Mouse (Mus musculus): ENCODE data around the gene Bcat2. TPM values are rescaled to one million over a fixed set of nuclear protein-coding genes. Genes with fewer than 3 reads are reported as not detected.
A peak's percentile ranks its signal among the peaks of the same experiment; 100 is the strongest.

The Bcat2 gene
- polyA plus RNA-seq, 1 experiment from 2014 or later, result 47.3 TPM

- Histone ChIP-seq H3K27me3 (ENCODE audit: control insufficient read depth, insufficient read depth, low read length) (no peaks in the 10 kb centered on the region), H3K4me1 (ENCODE audit: control insufficient read depth, insufficient read depth, low read length) (no peaks in the 10 kb centered on the region; the same call in 1 of the 2 replicates), H3K9ac (replicated peaks; ENCODE audit: low read length) (no peak overlapping the region), H3K27ac (replicated peaks; ENCODE audit: low read depth, low read length) (no peak overlapping the region), H3K9me3 (replicated peaks; ENCODE audit: control insufficient read depth, low read length) (no peaks in the 10 kb centered on the region), H3K4me2 (ENCODE audit: low read depth, low read length) (no peak overlapping the region), H3K4me3 (ENCODE audit: low read depth, low read length) (no peak overlapping the region), H3K36me3 (replicated peaks; ENCODE audit: control insufficient read depth, insufficient read depth, low read depth, low read length) (no peaks in the 10 kb centered on the region)
- no peak for DNase-seq (ENCODE audit: low spot score)
- 47% methylated on average over 12 of the region's 12 CpGs for WGBS
- 0 out of 2 replicates have a peak, but pooled peaks have one; percentile 16 for ATAC-seq (replicated peaks; ENCODE audit: insufficient number of reproducible peaks, low FRiP score, low TSS enrichment, low read depth)
Measured at GRCm38 (mm10) chr7:45561624-45562520, 8.1 kb upstream of the Bcat2 start.

GRCm38 (mm10) chr7:45564811-45565210 lies 5.1 kb upstream of the Bcat2 start:
- no peaks in the 10 kb centered on the region for H3K9me3 ChIP-seq (replicated peaks; ENCODE audit: control insufficient read depth, low read length)
- 70% methylated on average over 2 of the region's 2 CpGs for WGBS
- ATAC-seq (replicated peaks; ENCODE audit: insufficient number of reproducible peaks, low FRiP score, low TSS enrichment, low read depth), result no peak
- DNase-seq (ENCODE audit: low spot score), result no peak
- H3K27ac ChIP-seq (replicated peaks; ENCODE audit: low read depth, low read length), result no peak overlapping the region
- no peaks in the 10 kb centered on the region for H3K36me3 ChIP-seq (replicated peaks; ENCODE audit: control insufficient read depth, insufficient read depth, low read depth, low read length)
- H3K27me3 ChIP-seq (ENCODE audit: control insufficient read depth, insufficient read depth, low read length), result no peaks in the 10 kb centered on the region
- no peak overlapping the region for H3K4me3 ChIP-seq (ENCODE audit: low read depth, low read length)
- H3K4me2 ChIP-seq (ENCODE audit: low read depth, low read length), result no peak overlapping the region
- H3K4me1 ChIP-seq (ENCODE audit: control insufficient read depth, insufficient read depth, low read length), result no peaks in the 10 kb centered on the region; the same call in 1 of the 2 replicates
- H3K9ac ChIP-seq (replicated peaks; ENCODE audit: low read length), result no peak overlapping the region

- ATAC-seq (replicated peaks; ENCODE audit: insufficient number of reproducible peaks, low FRiP score, low TSS enrichment, low read depth) (no peak), DNase-seq (ENCODE audit: low spot score) (no peak)
- WGBS, result 92% methylated on average over 9 of the region's 9 CpGs
- Histone ChIP-seq H3K4me3 (ENCODE audit: low read depth, low read length) (no peak overlapping the region), H3K9me3 (replicated peaks; ENCODE audit: control insufficient read depth, low read length) (no peaks in the 10 kb centered on the region), H3K27ac (replicated peaks; ENCODE audit: low read depth, low read length) (no peak overlapping the region), H3K4me2 (ENCODE audit: low read depth, low read length) (no peak overlapping the region), H3K36me3 (replicated peaks; ENCODE audit: control insufficient read depth, insufficient read depth, low read depth, low read length) (no peaks in the 10 kb centered on the region), H3K9ac (replicated peaks; ENCODE audit: low read length) (no peak overlapping the region; the same call in 1 of the 2 replicates), H3K4me1 (ENCODE audit: control insufficient read depth, insufficient read depth, low read length) (no peaks in the 10 kb centered on the region; the same call in 1 of the 2 replicates), H3K27me3 (ENCODE audit: control insufficient read depth, insufficient read depth, low read length) (no peaks in the 10 kb centered on the region)
Measured at GRCm38 (mm10) chr7:45565446-45565845, 4.5 kb upstream of the Bcat2 start.

- no peak overlapping the region; the same call in 1 of the 2 replicates for H3K9ac ChIP-seq (replicated peaks; ENCODE audit: low read length)
- DNase-seq (ENCODE audit: low spot score) (no peak), ATAC-seq (replicated peaks; ENCODE audit: insufficient number of reproducible peaks, low FRiP score, low TSS enrichment, low read depth) (no peak)
- H3K27ac ChIP-seq (replicated peaks; ENCODE audit: low read depth, low read length), result no peak overlapping the region
- H3K9me3 ChIP-seq (replicated peaks; ENCODE audit: control insufficient read depth, low read length), result no peaks in the 10 kb centered on the region
- no peaks in the 10 kb centered on the region; the same call in 1 of the 2 replicates for H3K4me1 ChIP-seq (ENCODE audit: control insufficient read depth, insufficient read depth, low read length)
- H3K4me3 ChIP-seq (ENCODE audit: low read depth, low read length), result no peak overlapping the region
- no peaks in the 10 kb centered on the region for H3K36me3 ChIP-seq (replicated peaks; ENCODE audit: control insufficient read depth, insufficient read depth, low read depth, low read length)
- H3K4me2 ChIP-seq (ENCODE audit: low read depth, low read length), result peak overlapping the region; percentile 54
- WGBS, result 71% methylated on average over 8 of the region's 8 CpGs
- no peaks in the 10 kb centered on the region for H3K27me3 ChIP-seq (ENCODE audit: control insufficient read depth, insufficient read depth, low read length)
Measured at GRCm38 (mm10) chr7:45567112-45567779, 2.7 kb upstream of the Bcat2 start.

- Histone ChIP-seq H3K4me3 (ENCODE audit: low read depth, low read length) (peak overlapping the region; percentile 31), H3K4me2 (ENCODE audit: low read depth, low read length) (peak overlapping the region; percentile 54), H3K27ac (replicated peaks; ENCODE audit: low read depth, low read length) (peak overlapping the region; percentile 38; the same call in 1 of the 2 replicates), H3K4me1 (ENCODE audit: control insufficient read depth, insufficient read depth, low read length) (no peaks in the 10 kb centered on the region; the same call in 1 of the 2 replicates), H3K36me3 (replicated peaks; ENCODE audit: control insufficient read depth, insufficient read depth, low read depth, low read length) (no peaks in the 10 kb centered on the region), H3K9ac (replicated peaks; ENCODE audit: low read length) (peak overlapping the region; percentile 33), H3K9me3 (replicated peaks; ENCODE audit: control insufficient read depth, low read length) (no peaks in the 10 kb centered on the region), H3K27me3 (ENCODE audit: control insufficient read depth, insufficient read depth, low read length) (no peaks in the 10 kb centered on the region)
- ATAC-seq (replicated peaks; ENCODE audit: insufficient number of reproducible peaks, low FRiP score, low TSS enrichment, low read depth) (peak; percentile 95), DNase-seq (ENCODE audit: low spot score) (peak; percentile 95)
- under 1% methylated on average over 24 of the region's 24 CpGs for WGBS
Measured at GRCm38 (mm10) chr7:45567780-45568516, 2.0 kb upstream of the Bcat2 start.

- H3K4me2 ChIP-seq (ENCODE audit: low read depth, low read length), result peak overlapping the region; percentile 54
- no peaks in the 10 kb centered on the region for H3K36me3 ChIP-seq (replicated peaks; ENCODE audit: control insufficient read depth, insufficient read depth, low read depth, low read length)
- H3K27me3 ChIP-seq (ENCODE audit: control insufficient read depth, insufficient read depth, low read length), result no peaks in the 10 kb centered on the region
- no peak for DNase-seq (ENCODE audit: low spot score)
- peak overlapping the region; percentile 38; the same call in 1 of the 2 replicates for H3K27ac ChIP-seq (replicated peaks; ENCODE audit: low read depth, low read length)
- H3K9me3 ChIP-seq (replicated peaks; ENCODE audit: control insufficient read depth, low read length), result no peaks in the 10 kb centered on the region
- WGBS, result 82% methylated on average over 10 of the region's 10 CpGs
- no peak for ATAC-seq (replicated peaks; ENCODE audit: insufficient number of reproducible peaks, low FRiP score, low TSS enrichment, low read depth)
- no peaks in the 10 kb centered on the region; the same call in 1 of the 2 replicates for H3K4me1 ChIP-seq (ENCODE audit: control insufficient read depth, insufficient read depth, low read length)
- peak overlapping the region; percentile 31 for H3K4me3 ChIP-seq (ENCODE audit: low read depth, low read length)
- H3K9ac ChIP-seq (replicated peaks; ENCODE audit: low read length), result peak overlapping the region; percentile 33; the same call in 1 of the 2 replicates
Measured at GRCm38 (mm10) chr7:45568601-45569473, 1.1 kb upstream of the Bcat2 start.

GRCm38 (mm10) chr7:45571966-45572365 lies 2.0 kb downstream of the Bcat2 start:
- H3K9me3 ChIP-seq (replicated peaks; ENCODE audit: control insufficient read depth, low read length), result no peaks in the 10 kb centered on the region
- no peak overlapping the region for H3K9ac ChIP-seq (replicated peaks; ENCODE audit: low read length)
- H3K4me1 ChIP-seq (ENCODE audit: control insufficient read depth, insufficient read depth, low read length), result no peaks in the 10 kb centered on the region; the same call in 1 of the 2 replicates
- no peak overlapping the region for H3K4me2 ChIP-seq (ENCODE audit: low read depth, low read length)
- H3K4me3 ChIP-seq (ENCODE audit: low read depth, low read length), result no peak overlapping the region
- no peak for DNase-seq (ENCODE audit: low spot score)
- ATAC-seq (replicated peaks; ENCODE audit: insufficient number of reproducible peaks, low FRiP score, low TSS enrichment, low read depth), result no peak
- no peak overlapping the region for H3K27ac ChIP-seq (replicated peaks; ENCODE audit: low read depth, low read length)
- WGBS, result 30% methylated on average over 1 of the region's 1 CpGs
- no peaks in the 10 kb centered on the region; the same call in 1 of the 2 replicates for H3K36me3 ChIP-seq (replicated peaks; ENCODE audit: control insufficient read depth, insufficient read depth, low read depth, low read length)
- H3K27me3 ChIP-seq (ENCODE audit: control insufficient read depth, insufficient read depth, low read length), result no peaks in the 10 kb centered on the region
